Mouse (Mus musculus): ENCODE measurements around the gene Nectin1. TPM values are rescaled to one million over a fixed set of nuclear protein-coding genes. Genes with fewer than 3 reads are reported as not detected.

The Nectin1 gene
- total and polyA plus RNA-seq, 3 experiments: 3.9 to 6.2 TPM; not detected in 1

- H3K4me3 ChIP-seq (ENCODE audit: control insufficient read depth in 1 of 2, insufficient read depth in 1 of 2, low read depth in 2 of 2, low read length in 2 of 2): no peak overlapping the region
- no peaks in the 10 kb centered on the region for H3K9me3 ChIP-seq (replicated peaks; ENCODE audit: insufficient read depth, low read length)
- TF ChIP-seq USF1 (IDR thresholded peaks at IDR 0.05; ENCODE audit: low read depth, low read length): no peak
- no peak for TF ChIP-seq HCFC1 (IDR thresholded peaks at IDR 0.05; ENCODE audit: low read depth, low read length)
- TF ChIP-seq POLR2AphosphoS2 (IDR thresholded peaks at IDR 0.05; ENCODE audit: low read length): no peak
- TF ChIP-seq MYB (IDR thresholded peaks at IDR 0.05; ENCODE audit: low read depth, low read length): no peak
- TF ChIP-seq ZKSCAN1 (IDR thresholded peaks at IDR 0.05; ENCODE audit: low read depth, low read length): no peak
- no peak for TF ChIP-seq MEF2A (IDR thresholded peaks at IDR 0.05; ENCODE audit: extremely low read depth, insufficient replicate concordance, low read depth, low read length, poor library complexity, severe bottlenecking)
- no peak for TF ChIP-seq SMC3 (IDR thresholded peaks at IDR 0.05; ENCODE audit: low read depth, low read length)
- no peak for TF ChIP-seq SIN3A (IDR thresholded peaks at IDR 0.05; ENCODE audit: low read length)
- no peak for TF ChIP-seq CHD1 (IDR thresholded peaks at IDR 0.05; ENCODE audit: low read depth, low read length)
- TF ChIP-seq MAFK (IDR thresholded peaks at IDR 0.05; ENCODE audit: borderline replicate concordance, low read depth, low read length): no peak
- TF ChIP-seq EP300 (IDR thresholded peaks at IDR 0.05; ENCODE audit: low read depth in 1 of 2, low read length in 2 of 2): no peak
- TF ChIP-seq CTCF (IDR thresholded peaks at IDR 0.05 in 2 of 3, conservative IDR thresholded peaks at IDR 0.05 in 1 of 3; ENCODE audit: control insufficient read depth in 1 of 3, insufficient read depth in 1 of 3, low read depth in 2 of 3, low read length in 3 of 3, poor library complexity in 1 of 3, severe bottlenecking in 1 of 3): no peak
- no peak for TF ChIP-seq ZMIZ1 (IDR thresholded peaks at IDR 0.05; ENCODE audit: low read depth, low read length)
- no peak for TF ChIP-seq ELF1 (IDR thresholded peaks at IDR 0.05; ENCODE audit: low read depth, low read length)
- no peak for TF ChIP-seq TBP (IDR thresholded peaks at IDR 0.05; ENCODE audit: low read depth, low read length)
- TF ChIP-seq ZC3H11A (IDR thresholded peaks at IDR 0.05; ENCODE audit: low read depth, low read length): no peak
These were observed 49.6 kb downstream of the Nectin1 start for GRCm38 (mm10) chr9:43793411-43793810.

GRCm38 (mm10) chr9:43796031-43796430 is 52.2 kb downstream of the Nectin1 start:
- Histone ChIP-seq H3K9me3 (replicated peaks; ENCODE audit: insufficient read depth, low read length) (no peaks in the 10 kb centered on the region), H3K9ac (ENCODE audit: control insufficient read depth, low read depth, low read length, poor library complexity, severe bottlenecking) (no peak overlapping the region), H3K4me3 (ENCODE audit: control insufficient read depth in 1 of 2, insufficient read depth in 1 of 2, low read depth in 2 of 2, low read length in 2 of 2) (no peak overlapping the region), H3K4me1 (ENCODE audit: control insufficient read depth in 1 of 2, insufficient read depth in 2 of 2, low read length in 2 of 2) (no peaks in the 10 kb centered on the region), H3K27ac (ENCODE audit: control insufficient read depth, low read depth, low read length) (no peak overlapping the region), H3K27me3 (ENCODE audit: control insufficient read depth in 1 of 2, insufficient read depth in 2 of 2, low read length in 2 of 2) (no peaks in the 10 kb centered on the region), H3K79me2 (ENCODE audit: control insufficient read depth, insufficient read depth, low read length, poor library complexity) (no peaks in the 10 kb centered on the region), H3K36me3 (ENCODE audit: control insufficient read depth in 1 of 2, insufficient read depth in 2 of 2, low read length in 2 of 2) (no peaks in the 10 kb centered on the region)
- no peak for TF ChIP-seq BHLHE40 (IDR thresholded peaks at IDR 0.05; ENCODE audit: borderline replicate concordance, low read depth, low read length)
- TF ChIP-seq SIN3A (IDR thresholded peaks at IDR 0.05; ENCODE audit: low read length): no peak
- no peak for TF ChIP-seq NELFE (IDR thresholded peaks at IDR 0.05; ENCODE audit: low read depth, low read length)
- TF ChIP-seq RCOR1 (IDR thresholded peaks at IDR 0.05; ENCODE audit: low read depth, low read length): no peak
- TF ChIP-seq KAT2A (conservative IDR thresholded peaks at IDR 0.05; ENCODE audit: low read depth, low read length): no peak
- TF ChIP-seq NRF1 (IDR thresholded peaks at IDR 0.05; ENCODE audit: insufficient read depth, low read depth, low read length, poor library complexity, severe bottlenecking): no peak
- TF ChIP-seq TAL1 (IDR thresholded peaks at IDR 0.05; ENCODE audit: low read length): no peak
- TF ChIP-seq MAFK (IDR thresholded peaks at IDR 0.05; ENCODE audit: borderline replicate concordance, low read depth, low read length): no peak
- no peak for TF ChIP-seq ZKSCAN1 (IDR thresholded peaks at IDR 0.05; ENCODE audit: low read depth, low read length)
- no peak for TF ChIP-seq POLR2A (IDR thresholded peaks at IDR 0.05; ENCODE audit: control insufficient read depth in 1 of 2, insufficient read depth in 1 of 2, low read depth in 1 of 2, low read length in 2 of 2, poor library complexity in 1 of 2)
- no peak for TF ChIP-seq GATA1 (IDR thresholded peaks at IDR 0.05; ENCODE audit: low read depth, low read length)
- no peak for TF ChIP-seq CHD2 (IDR thresholded peaks at IDR 0.05; ENCODE audit: low read length)
- no peak for DNase-seq (ENCODE audit: low read depth, low spot score)

More at GRCm38 (mm10) chr9:43793411-43793810, 49.6 kb downstream of the Nectin1 start:
- Histone ChIP-seq H3K27me3 (ENCODE audit: control insufficient read depth in 1 of 2, insufficient read depth in 2 of 2, low read length in 2 of 2) (no peaks in the 10 kb centered on the region), H3K27ac (ENCODE audit: control insufficient read depth, low read depth, low read length) (no peak overlapping the region), H3K36me3 (ENCODE audit: control insufficient read depth in 1 of 2, insufficient read depth in 2 of 2, low read length in 2 of 2) (no peaks in the 10 kb centered on the region), H3K9ac (ENCODE audit: control insufficient read depth, low read depth, low read length, poor library complexity, severe bottlenecking) (no peak overlapping the region), H3K79me2 (ENCODE audit: control insufficient read depth, insufficient read depth, low read length, poor library complexity) (no peaks in the 10 kb centered on the region), H3K4me1 (ENCODE audit: control insufficient read depth in 1 of 2, insufficient read depth in 2 of 2, low read length in 2 of 2) (no peaks in the 10 kb centered on the region)
- DNase-seq (ENCODE audit: low read depth, low spot score): no peak
